Mouse (Mus musculus) cerebellum, postnatal 4 days (tissue): ENCODE data around the gene Mal.

Source experiments
- DNase-seq, 2 experiments: peaks; one replicate each; pipeline ENCODE4 v3.0.0; 2022; ENCODE audit warnings: low spot score in 2 of 2, mixed read lengths in 1 of 2

The Mal gene

GRCm38 (mm10) chr2:127656086-127656720 lies at the start of gene Mal:
Mal (minus strand) TSS chr2:127656695.
- DNase-seq: peak in 1 of 2 experiments; percentile 5

DNA sequence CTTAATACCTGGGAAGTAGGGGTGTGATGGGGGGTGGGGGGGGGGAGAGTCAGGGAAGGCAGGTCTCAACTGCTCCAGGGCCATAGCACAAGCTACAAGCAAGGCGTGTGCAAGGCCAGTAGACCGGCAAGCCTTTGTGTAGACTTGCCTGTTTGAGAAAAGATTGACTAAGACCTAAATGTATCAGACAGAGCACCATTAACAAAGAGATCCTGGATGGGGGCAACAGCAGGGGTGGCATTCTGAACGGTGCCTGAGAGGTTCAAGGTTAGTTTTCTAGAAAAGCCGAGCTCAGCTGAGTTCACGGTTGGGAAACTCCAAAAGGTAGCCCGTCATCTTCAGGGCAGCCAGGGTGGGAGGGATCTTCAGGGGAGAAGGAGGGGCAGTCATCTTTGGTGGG lies 48.8 kb upstream of the Mal start:
- no peak for DNase-seq

- DNase-seq: no peak
Observed at GRCm38 (mm10) chr2:127689239-127689638, 32.7 kb upstream of the Mal start.

DNA sequence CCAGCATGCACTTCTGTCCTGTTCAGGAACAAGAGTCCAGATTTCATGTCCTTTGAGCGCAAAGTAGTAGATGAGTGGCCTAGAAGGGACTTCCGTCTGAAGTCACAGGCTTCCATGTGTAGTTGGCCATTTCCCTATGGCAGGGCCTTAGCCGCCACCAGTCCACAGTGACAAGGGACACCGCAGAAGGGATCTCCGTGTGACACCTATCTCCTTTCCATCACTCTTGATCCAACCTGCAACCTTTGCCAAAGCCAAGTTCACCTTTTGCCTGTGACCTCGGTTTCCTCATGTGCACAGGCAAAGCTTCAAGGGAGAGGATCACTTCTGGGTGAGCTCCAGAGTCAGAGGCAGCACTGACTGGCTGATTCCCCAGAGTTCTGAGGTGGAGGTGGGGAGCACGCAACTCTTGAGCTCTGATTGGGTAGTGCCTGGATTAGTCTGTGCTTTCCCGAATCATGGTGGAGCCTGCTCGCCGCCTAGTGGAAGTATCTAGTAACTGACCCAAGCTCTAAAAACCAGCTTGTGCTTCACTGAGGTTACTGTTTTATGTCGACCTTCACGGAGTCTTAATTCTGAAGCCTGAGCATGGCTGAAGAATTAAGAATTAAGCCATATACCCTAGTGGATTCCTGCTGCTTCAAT lies 27.3 kb upstream of the Mal start:
- DNase-seq: peak in 1 of 2 experiments; percentile 57

- DNase-seq: no peak
Observed at GRCm38 (mm10) chr2:127667843-127668506, 11.5 kb upstream of the Mal start.

- DNase-seq: no peak
Observed at GRCm38 (mm10) chr2:127667015-127667414, 10.5 kb upstream of the Mal start.

DNA sequence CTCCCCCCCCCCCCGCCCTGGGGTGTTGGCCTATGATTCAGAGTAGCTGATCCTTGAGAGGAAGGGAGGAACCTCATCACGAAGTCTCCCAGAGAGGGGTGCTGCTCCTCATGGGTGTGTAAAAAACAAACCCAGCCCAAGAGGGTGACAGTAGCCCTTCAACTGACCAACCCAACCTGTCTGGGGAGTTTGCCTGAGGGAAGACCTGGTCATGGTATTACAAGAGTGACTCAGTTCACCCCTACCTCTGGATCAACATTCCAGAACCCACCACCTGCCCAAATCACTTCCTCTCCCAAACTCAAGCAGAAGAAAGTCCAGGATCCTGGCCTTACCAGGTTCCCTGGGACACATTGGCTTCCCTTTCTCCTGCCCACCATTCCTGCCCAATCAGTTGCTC lies 6.2 kb upstream of the Mal start:
- DNase-seq: no peak

DNA sequence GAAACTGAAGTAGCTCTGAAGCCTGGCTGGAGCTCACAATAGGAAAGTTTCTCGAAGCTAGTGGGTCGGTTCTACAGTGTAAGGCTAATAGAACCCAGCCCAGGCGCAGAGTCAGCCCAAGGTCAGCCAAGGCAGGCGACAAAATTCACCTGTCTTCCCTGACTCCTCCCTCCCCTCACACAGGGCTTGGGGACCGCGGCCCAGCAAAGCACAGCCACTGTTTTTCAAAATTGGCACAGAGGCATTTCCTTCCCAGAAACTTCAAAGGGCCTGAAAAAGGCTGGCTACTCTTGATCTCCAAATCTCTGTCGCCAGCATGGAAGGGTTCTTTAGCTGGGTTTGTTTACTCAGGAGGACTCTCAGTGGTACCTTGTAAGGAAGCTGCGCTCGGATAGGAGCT lies 1.1 kb downstream of the Mal start:
- no peak for DNase-seq

GRCm38 (mm10) chr2:127654786-127655185 lies 1.7 kb downstream of the Mal start:
- no peak for DNase-seq

DNA sequence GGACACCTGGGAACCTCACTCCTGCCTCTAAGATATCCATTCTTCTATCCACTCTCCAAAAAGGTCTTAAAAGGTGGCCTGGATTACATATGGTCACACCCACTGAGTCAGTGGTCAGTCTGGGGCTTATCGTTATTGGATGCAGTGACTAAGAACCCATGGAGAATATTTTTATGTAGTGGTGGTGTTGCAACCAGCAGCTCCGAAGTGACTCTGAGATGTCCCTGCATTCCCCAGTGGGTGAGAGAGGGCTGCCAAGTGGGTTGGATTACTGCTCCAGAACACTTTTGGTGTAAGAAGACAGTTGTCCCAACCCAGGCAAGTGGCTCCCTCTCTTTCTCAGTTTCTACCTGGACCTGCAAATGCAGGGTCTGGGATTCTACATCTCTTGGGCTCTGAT lies 3.7 kb downstream of the Mal start:
- no peak for DNase-seq

- no peak for DNase-seq
Observed at GRCm38 (mm10) chr2:127652335-127652734, 4.2 kb downstream of the Mal start.

GRCm38 (mm10) chr2:127651601-127652000 lies 4.9 kb downstream of the Mal start:
- no peak for DNase-seq

DNA sequence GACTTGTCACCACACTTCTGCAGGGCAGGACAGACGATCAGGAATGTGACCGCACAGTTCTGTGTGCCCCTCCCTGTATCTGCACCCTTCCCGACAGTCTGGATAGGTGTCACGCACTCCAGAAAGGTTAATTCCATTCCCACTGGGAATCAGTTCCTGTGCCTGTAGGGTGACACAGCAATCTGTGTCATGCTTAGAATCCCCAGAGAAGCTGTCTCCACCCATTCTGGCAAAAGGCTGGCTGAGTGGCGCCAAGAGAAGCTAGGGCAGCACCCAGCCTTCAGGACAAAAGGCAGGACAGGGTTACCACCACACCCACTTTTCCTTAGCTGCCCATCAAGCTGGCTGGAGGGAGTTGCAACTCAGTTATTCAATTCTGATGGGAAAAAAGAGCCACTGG lies 6.6 kb downstream of the Mal start:
- no peak for DNase-seq

DNA sequence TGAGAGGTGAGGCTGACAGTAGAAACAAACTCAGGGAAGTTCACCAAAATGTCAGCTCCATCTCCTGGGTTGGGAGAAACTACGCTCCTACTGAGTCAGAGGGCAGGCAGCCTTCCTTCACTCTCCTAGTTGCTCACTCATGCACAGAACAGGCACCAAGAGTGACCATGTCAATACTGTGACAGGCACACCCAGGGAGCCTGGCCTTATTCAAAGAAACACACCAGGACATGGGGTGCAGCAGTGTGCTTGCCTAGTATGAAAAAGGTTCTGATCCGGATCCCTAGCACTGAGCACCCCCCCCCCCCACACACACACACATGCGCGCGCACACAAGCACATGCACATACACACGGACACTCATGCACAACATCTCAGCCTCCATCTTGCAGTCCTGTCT lies 8.3 kb downstream of the Mal start:
- no peak for DNase-seq

- no peak for DNase-seq
Observed at GRCm38 (mm10) chr2:127646875-127647274, 9.6 kb downstream of the Mal start.

- no peak for DNase-seq
Observed at GRCm38 (mm10) chr2:127643728-127644704, 12.5 kb downstream of the Mal start.

DNA sequence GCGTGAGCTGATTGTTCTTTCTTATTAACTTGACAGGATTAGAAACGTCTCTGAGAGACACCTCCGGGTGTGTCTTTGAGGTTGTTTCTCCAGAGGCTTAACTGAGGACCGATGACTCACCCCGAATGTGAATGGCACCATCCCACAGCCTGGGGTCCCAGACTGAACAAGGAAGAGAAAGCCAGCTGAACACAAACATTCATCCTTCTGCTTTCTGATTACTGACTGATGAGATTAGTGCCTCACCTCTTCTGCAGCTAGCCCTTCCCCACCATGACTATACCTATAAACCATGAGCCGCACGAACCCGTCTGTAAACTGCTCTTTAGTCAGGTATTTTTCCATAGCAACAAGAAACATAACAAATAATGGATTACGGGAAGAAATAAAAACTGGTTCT lies 17.5 kb downstream of the Mal start:
- no peak for DNase-seq

GRCm38 (mm10) chr2:127635581-127635980 lies 20.9 kb downstream of the Mal start:
- DNase-seq: no peak

- no peak for DNase-seq
Observed at GRCm38 (mm10) chr2:127632601-127633000, 23.9 kb downstream of the Mal start.

GRCm38 (mm10) chr2:127627990-127628570 lies 28.4 kb downstream of the Mal start:
- DNase-seq: peak in 1 of 2 experiments; percentile 71

- DNase-seq: no peak
Observed at GRCm38 (mm10) chr2:127627354-127627753, 29.1 kb downstream of the Mal start.

DNA sequence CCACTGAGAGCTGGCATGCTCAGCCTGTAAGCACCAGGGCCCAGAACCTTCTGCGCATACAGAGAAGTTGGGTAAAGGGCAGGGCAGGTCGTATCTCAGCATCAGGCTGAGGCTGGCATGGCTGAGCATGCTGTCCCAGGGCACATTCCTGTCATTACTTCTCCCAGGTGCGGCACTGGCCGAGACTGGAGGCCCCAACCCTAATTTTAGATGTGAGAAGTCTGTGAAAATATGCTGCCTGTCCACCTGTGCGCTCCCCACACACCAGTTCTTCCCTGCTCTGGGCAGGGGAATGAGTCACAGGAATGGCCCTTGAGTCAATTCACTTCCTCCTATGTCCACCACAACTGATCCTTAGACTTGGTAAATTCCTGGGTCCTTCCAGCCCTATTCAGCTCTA lies 30.8 kb downstream of the Mal start:
- DNase-seq: no peak
